Mouse (Mus musculus) neural tube, embryonic 14.5 days (tissue): ENCODE measurements at regions not wholly inside any gene's neighbourhood (a gene's known extent, or its start where the extent isn't known, plus 50 kb on each side); places are given as distances from the start of the nearest gene placed in this dataset.
A peak's percentile ranks its signal among the peaks of the same experiment; 100 is the strongest.

Experiments used
- ATAC-seq: fragments of 200-750 bp; cut with Nextera tagmentation; 2 replicates; pipeline ENCODE4 v1.8.0; 2017; ENCODE audit warnings: low read depth, mild to moderate bottlenecking, moderate TSS enrichment, moderate library complexity
- H3K27ac ChIP-seq: fragments of 300-500 bp; sonication (generic); 2 replicates; pipeline ENCODE4 v1.5.1; 2014; ENCODE audit warnings: low read depth, mild to moderate bottlenecking, control low read depth, low read length, moderate library complexity, mixed read lengths
- H3K27me3 ChIP-seq: fragments of 300-500 bp; sonication (generic); 2 replicates; pipeline ENCODE4 v1.6.1; 2014; ENCODE audit warnings: low read length; ENCODE audit not compliant: control insufficient read depth, insufficient read depth
- H3K36me3 ChIP-seq: fragments of 300-500 bp; sonication (generic); 2 replicates; pipeline ENCODE4 v1.6.1; 2014; ENCODE audit warnings: low read length, mixed read lengths; ENCODE audit not compliant: control insufficient read depth, insufficient read depth
- H3K4me1 ChIP-seq: fragments of 300-500 bp; sonication (generic); 2 replicates; pipeline ENCODE4 v1.6.1; 2014; ENCODE audit warnings: low read length; ENCODE audit not compliant: control insufficient read depth, insufficient read depth
- H3K4me2 ChIP-seq: fragments of 300-500 bp; sonication (generic); 2 replicates; pipeline ENCODE4 v1.6.1; 2014; ENCODE audit warnings: mild to moderate bottlenecking, low read depth, low read length, control low read depth
- H3K4me3 ChIP-seq: fragments of 300-500 bp; sonication (generic); 2 replicates; pipeline ENCODE4 v1.5.1; 2014; ENCODE audit warnings: low read depth, low read length, control low read depth, mixed read lengths
- H3K9ac ChIP-seq: fragments of 300-500 bp; sonication (generic); replicated peaks from 2 replicates; pipeline ENCODE4 v1.6.1; 2014; ENCODE audit warnings: low read depth, mild to moderate bottlenecking, control low read depth, low read length, mixed read lengths
- H3K9me3 ChIP-seq: fragments of 300-500 bp; sonication (generic); 2 replicates; pipeline ENCODE4 v1.6.1; 2016; ENCODE audit warnings: low read length; ENCODE audit not compliant: control insufficient read depth
- WGBS: fragments of 180-500 bp; shearing (Covaris S2); extraction: QIAGEN DNeasy Blood & Tissue Kit; methylation state at CpG from one replicate; pipeline ENCODE4 v1.1.7; 2014; 5-methylcytosine and 5-hydroxymethylcytosine counted together

DNA sequence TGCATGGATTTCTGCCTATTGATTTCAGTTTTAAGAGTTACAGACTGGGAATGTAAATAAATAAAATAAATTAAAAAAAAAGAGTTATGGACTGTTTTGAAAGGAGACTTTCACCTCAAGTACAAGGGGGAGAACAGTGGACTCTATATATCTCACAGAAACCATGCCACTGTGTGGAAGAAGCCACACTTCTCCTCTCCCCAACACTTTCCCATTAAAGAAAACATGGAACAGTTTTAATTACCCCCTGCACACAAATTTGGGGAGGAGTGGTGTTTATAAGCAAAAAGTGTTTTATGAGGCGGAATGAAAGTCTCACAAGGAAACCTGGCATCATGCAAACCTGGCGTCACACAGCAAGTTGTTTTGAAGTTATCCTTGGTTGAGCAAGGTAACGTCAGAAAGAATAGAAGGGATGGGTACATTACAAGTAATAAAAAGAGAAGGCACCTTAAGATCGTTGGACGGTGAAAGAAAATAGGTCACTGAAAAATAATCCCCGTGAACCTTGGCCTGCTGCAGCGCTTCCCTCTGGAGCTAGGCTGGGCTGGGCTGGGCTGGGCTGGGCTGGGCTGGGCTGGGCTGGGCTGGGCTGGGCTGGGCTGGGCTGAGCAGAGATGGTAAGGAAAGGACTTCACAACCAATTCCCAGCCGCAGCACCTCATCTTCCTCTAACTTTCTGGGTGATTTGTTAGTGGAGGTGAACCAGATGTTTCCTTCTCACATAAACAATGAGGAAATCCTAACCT lies 232.2 kb upstream of the Tank start:
- no peak overlapping the region for H3K4me3 ChIP-seq
- WGBS, result 52% methylated on average over 8 of the region's 8 CpGs
- no peak overlapping the region for H3K4me2 ChIP-seq
- no peaks in the 10 kb centered on the region for H3K27me3 ChIP-seq
- H3K9ac ChIP-seq, result no peak overlapping the region
- no peaks in the 10 kb centered on the region for H3K4me1 ChIP-seq
- no peak overlapping the region for H3K27ac ChIP-seq
- ATAC-seq, result no peak
- no peaks in the 10 kb centered on the region for H3K36me3 ChIP-seq
- no peaks in the 10 kb centered on the region for H3K9me3 ChIP-seq

GRCm38 (mm10) chr2:61345311-61345710 lies 233.1 kb upstream of the Tank start:
- H3K4me1 ChIP-seq, result no peaks in the 10 kb centered on the region
- no peak overlapping the region for H3K4me2 ChIP-seq
- WGBS, result 88% methylated on average over 7 of the region's 7 CpGs
- no peak for ATAC-seq
- no peaks in the 10 kb centered on the region for H3K27me3 ChIP-seq
- no peak overlapping the region for H3K9ac ChIP-seq
- H3K9me3 ChIP-seq, result no peaks in the 10 kb centered on the region
- no peaks in the 10 kb centered on the region for H3K36me3 ChIP-seq
- no peak overlapping the region for H3K4me3 ChIP-seq
- no peak overlapping the region for H3K27ac ChIP-seq

GRCm38 (mm10) chr2:61344556-61345131 lies 233.7 kb upstream of the Tank start:
- Histone ChIP-seq H3K4me3 (no peak overlapping the region), H3K27me3 (no peaks in the 10 kb centered on the region), H3K9ac (no peak overlapping the region), H3K4me1 (no peaks in the 10 kb centered on the region), H3K36me3 (no peaks in the 10 kb centered on the region), H3K27ac (no peak overlapping the region), H3K9me3 (no peaks in the 10 kb centered on the region), H3K4me2 (no peak overlapping the region)
- WGBS, result 92% methylated on average over 16 of the region's 16 CpGs
- ATAC-seq, result no peak

- H3K4me3 ChIP-seq, result no peak overlapping the region
- H3K9me3 ChIP-seq, result no peaks in the 10 kb centered on the region
- no peak overlapping the region for H3K27ac ChIP-seq
- no peaks in the 10 kb centered on the region for H3K4me1 ChIP-seq
- H3K9ac ChIP-seq, result no peak overlapping the region
- H3K4me2 ChIP-seq, result no peak overlapping the region
- H3K36me3 ChIP-seq, result no peaks in the 10 kb centered on the region
- no peaks in the 10 kb centered on the region for H3K27me3 ChIP-seq
- WGBS, result 87% methylated on average over 5 of the region's 5 CpGs
- ATAC-seq, result no peak
Observed at GRCm38 (mm10) chr2:61341254-61341653, 237.1 kb upstream of the Tank start.

GRCm38 (mm10) chr2:61319226-61319625 lies 259.2 kb upstream of the Tank start:
- Histone ChIP-seq H3K27me3 (no peaks in the 10 kb centered on the region), H3K4me2 (no peak overlapping the region), H3K36me3 (no peaks in the 10 kb centered on the region), H3K4me3 (no peak overlapping the region), H3K4me1 (no peaks in the 10 kb centered on the region), H3K27ac (no peak overlapping the region), H3K9me3 (no peaks in the 10 kb centered on the region), H3K9ac (no peak overlapping the region)
- WGBS, result 89% methylated on average over 4 of the region's 4 CpGs
- no peak for ATAC-seq

- Histone ChIP-seq H3K4me2 (no peak overlapping the region), H3K9me3 (no peaks in the 10 kb centered on the region), H3K9ac (no peak overlapping the region), H3K27me3 (no peaks in the 10 kb centered on the region), H3K36me3 (no peaks in the 10 kb centered on the region), H3K4me3 (no peak overlapping the region), H3K4me1 (no peaks in the 10 kb centered on the region), H3K27ac (no peak overlapping the region)
- whole genome bisulfite sequencing, result 70% methylated on average over 4 of the region's 4 CpGs
- 0 out of 2 replicates have a peak, but pooled peaks have one; percentile 28 for ATAC-seq
Observed at GRCm38 (mm10) chr2:61310405-61310804, 268.0 kb upstream of the Tank start.

DNA sequence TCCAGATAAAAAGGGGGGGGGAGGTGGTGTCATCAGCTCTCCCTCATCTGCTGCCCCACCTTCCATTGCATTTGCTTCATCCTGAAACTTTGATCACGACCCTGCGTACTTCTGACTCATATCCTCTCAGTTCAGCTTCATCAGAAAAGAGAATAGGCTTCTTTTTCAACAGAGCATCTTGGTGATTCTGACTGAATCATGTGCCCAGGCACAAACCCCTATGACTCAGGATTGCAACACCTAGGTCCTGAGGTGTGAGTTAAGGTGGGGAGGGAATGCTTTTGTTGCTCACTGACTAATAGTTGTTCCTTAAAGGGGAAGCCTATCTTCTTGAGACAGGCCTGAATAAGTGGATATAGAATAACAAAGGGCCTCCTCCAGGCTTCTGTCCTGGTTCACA lies 269.2 kb upstream of the Tank start:
- ATAC-seq, result no peak
- no peaks in the 10 kb centered on the region for H3K27me3 ChIP-seq
- H3K4me2 ChIP-seq, result no peak overlapping the region
- WGBS, result 86% methylated on average over 2 of the region's 2 CpGs
- H3K27ac ChIP-seq, result no peak overlapping the region
- H3K9ac ChIP-seq, result no peak overlapping the region
- no peaks in the 10 kb centered on the region for H3K36me3 ChIP-seq
- H3K4me3 ChIP-seq, result no peak overlapping the region
- H3K4me1 ChIP-seq, result no peaks in the 10 kb centered on the region
- no peaks in the 10 kb centered on the region for H3K9me3 ChIP-seq

GRCm38 (mm10) chr2:61297135-61297534 lies 281.2 kb upstream of the Tank start:
- no peaks in the 10 kb centered on the region for H3K9me3 ChIP-seq
- no peak overlapping the region for H3K4me2 ChIP-seq
- H3K27me3 ChIP-seq, result no peaks in the 10 kb centered on the region
- H3K4me3 ChIP-seq, result no peak overlapping the region
- H3K27ac ChIP-seq, result no peak overlapping the region
- 70% methylated on average over 5 of the region's 5 CpGs for whole genome bisulfite sequencing
- no peaks in the 10 kb centered on the region for H3K36me3 ChIP-seq
- H3K9ac ChIP-seq, result no peak overlapping the region
- ATAC-seq, result no peak
- H3K4me1 ChIP-seq, result no peaks in the 10 kb centered on the region

DNA sequence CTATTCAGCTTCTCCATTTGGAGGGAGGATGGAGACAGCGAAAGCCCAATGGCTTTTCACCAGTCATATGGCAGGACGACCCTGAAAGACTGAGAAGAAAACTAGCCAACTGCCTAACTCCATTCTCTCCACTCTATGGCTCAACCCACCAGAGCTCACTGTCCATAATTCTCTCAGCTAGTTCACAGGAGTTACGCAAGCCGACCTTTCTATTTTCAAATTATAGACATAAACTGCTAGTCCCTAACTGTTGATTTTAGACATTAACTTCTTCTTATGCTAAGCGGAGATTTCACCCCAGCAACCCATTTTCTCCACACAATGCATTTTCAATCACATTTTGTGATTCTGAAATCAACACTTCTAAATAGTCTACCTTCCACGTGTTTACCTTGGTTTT lies 281.8 kb upstream of the Tank start:
- Histone ChIP-seq H3K4me2 (no peak overlapping the region), H3K27ac (no peak overlapping the region), H3K36me3 (no peaks in the 10 kb centered on the region), H3K4me1 (no peaks in the 10 kb centered on the region), H3K27me3 (no peaks in the 10 kb centered on the region), H3K9me3 (no peaks in the 10 kb centered on the region), H3K4me3 (no peak overlapping the region), H3K9ac (no peak overlapping the region)
- 87% methylated on average over 6 of the region's 6 CpGs for WGBS
- no peak for ATAC-seq
